Mouse (Mus musculus) lung, embryonic 16.5 days (tissue): ENCODE data around the gene 2010300C02Rik. TPM values are rescaled to one million over a fixed set of nuclear protein-coding genes. Genes with fewer than 3 reads are reported as not detected.

Experiments used
- ATAC-seq: fragments of 200-750 bp; cut with Nextera tagmentation; 2 replicates; pipeline ENCODE4 v1.8.0; 2017; ENCODE audit warnings: low read depth, mild to moderate bottlenecking, moderate library complexity
- H3K27ac ChIP-seq: fragments of 300-500 bp; sonication (generic); 2 replicates; pipeline ENCODE4 v1.5.1; 2014; ENCODE audit warnings: mild to moderate bottlenecking, control low read depth, low read length
- H3K27me3 ChIP-seq: fragments of 300-500 bp; sonication (generic); 2 replicates; pipeline ENCODE4 v1.6.1; 2014; ENCODE audit warnings: low read depth, low read length, mixed read lengths; ENCODE audit not compliant: control insufficient read depth, insufficient read depth
- H3K36me3 ChIP-seq: fragments of 300-500 bp; sonication (generic); 2 replicates; pipeline ENCODE4 v1.6.1; 2014; ENCODE audit warnings: low read length; ENCODE audit not compliant: control insufficient read depth, insufficient read depth
- H3K4me1 ChIP-seq: fragments of 300-500 bp; sonication (generic); replicated peaks from 2 replicates; pipeline ENCODE4 v1.6.1; 2014; ENCODE audit warnings: low read length, mixed read lengths; ENCODE audit not compliant: control insufficient read depth, insufficient read depth
- H3K4me2 ChIP-seq: fragments of 300-500 bp; sonication (generic); 2 replicates; pipeline ENCODE4 v1.6.1; 2014; ENCODE audit warnings: low read depth, low read length, control low read depth
- H3K4me3 ChIP-seq: fragments of 300-500 bp; sonication (generic); 2 replicates; pipeline ENCODE4 v1.5.1; 2014; ENCODE audit warnings: mild to moderate bottlenecking, low read length, control low read depth
- H3K9ac ChIP-seq: fragments of 300-500 bp; sonication (generic); 2 replicates; pipeline ENCODE4 v1.6.1; 2014; ENCODE audit warnings: low read length, control low read depth
- H3K9me3 ChIP-seq: fragments of 300-500 bp; sonication (generic); 2 replicates; pipeline ENCODE4 v1.6.1; 2016; ENCODE audit warnings: low read length; ENCODE audit not compliant: control insufficient read depth
- WGBS: fragments of 180-500 bp; shearing (Covaris S2); extraction: QIAGEN DNeasy Blood & Tissue Kit; methylation state at CpG from one replicate; pipeline ENCODE4 v1.1.7; 2014; 5-methylcytosine and 5-hydroxymethylcytosine counted together
- polyA plus RNA-seq: library from polyadenylated mRNA; unstranded; fragments of >200 nt; fragmentation: Nextera tagmentation; extraction: Ambion mirVana; gene quantifications from 2 replicates; pipeline ENCODE4 v1.2.1, GENCODE M21; 2015

2010300C02Rik gene
- polyA plus RNA-seq, 1 experiment from 2014 or later: 13.0 TPM

DNA sequence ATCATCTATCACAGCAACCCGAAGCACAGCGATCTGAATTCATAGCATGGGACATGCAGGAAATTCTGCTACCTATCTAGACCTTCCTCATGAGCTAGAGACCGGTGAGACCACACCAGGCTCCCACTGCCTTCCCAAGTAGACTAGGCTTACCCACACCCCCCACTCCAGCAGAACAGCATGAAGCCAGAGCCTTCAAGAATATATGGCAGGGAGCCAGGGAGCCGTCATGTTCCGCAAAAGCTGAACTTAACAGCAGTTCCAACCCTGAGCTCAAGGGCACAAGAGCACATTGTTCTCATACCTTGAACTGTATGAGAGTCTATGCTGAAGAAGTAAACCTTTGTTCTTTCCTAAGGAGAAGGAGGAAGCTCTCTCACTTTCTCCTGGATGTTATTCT is 32.4 kb downstream of the 2010300C02Rik start:
- Histone ChIP-seq H3K9me3 (no peaks in the 10 kb centered on the region), H3K27ac (peak overlapping the region; percentile 94), H3K27me3 (no peaks in the 10 kb centered on the region), H3K36me3 (no peaks in the 10 kb centered on the region), H3K9ac (peak overlapping the region; percentile 31; the same call in 1 of the 2 replicates), H3K4me1 (peaks cover 17% of the 10 kb centered on the region), H3K4me2 (peak overlapping the region; percentile 46), H3K4me3 (peak overlapping the region; percentile 8)
- 41% methylated on average over 5 of the region's 5 CpGs for WGBS
- ATAC-seq: peak; percentile 87

GRCm38 (mm10) chr1:37686953-37687441 is 32.9 kb downstream of the 2010300C02Rik start:
- Histone ChIP-seq H3K4me3 (peak overlapping the region; percentile 8), H3K4me2 (peak overlapping the region; percentile 46), H3K27me3 (no peaks in the 10 kb centered on the region), H3K9me3 (no peaks in the 10 kb centered on the region), H3K36me3 (no peaks in the 10 kb centered on the region), H3K4me1 (peaks cover 17% of the 10 kb centered on the region), H3K27ac (peak overlapping the region; percentile 93), H3K9ac (peak overlapping the region; percentile 31; the same call in 1 of the 2 replicates)
- peak; percentile 63 for ATAC-seq
- 44% methylated on average over 15 of the region's 15 CpGs for WGBS

GRCm38 (mm10) chr1:37678327-37679123 is 41.4 kb downstream of the 2010300C02Rik start:
- no peaks in the 10 kb centered on the region for H3K27me3 ChIP-seq
- H3K27ac ChIP-seq: no peak overlapping the region
- WGBS: 54% methylated on average over 9 of the region's 9 CpGs
- ATAC-seq: peak; percentile 15; the same call in 1 of the 2 replicates
- no peak overlapping the region for H3K4me3 ChIP-seq
- H3K36me3 ChIP-seq: no peaks in the 10 kb centered on the region
- H3K9me3 ChIP-seq: no peaks in the 10 kb centered on the region
- H3K4me2 ChIP-seq: no peak overlapping the region
- H3K4me1 ChIP-seq: no peaks in the 10 kb centered on the region
- no peak overlapping the region for H3K9ac ChIP-seq

- Histone ChIP-seq H3K4me3 (no peak overlapping the region), H3K9me3 (no peaks in the 10 kb centered on the region), H3K27ac (no peak overlapping the region), H3K4me1 (no peaks in the 10 kb centered on the region), H3K36me3 (no peaks in the 10 kb centered on the region), H3K4me2 (no peak overlapping the region), H3K27me3 (no peaks in the 10 kb centered on the region), H3K9ac (no peak overlapping the region)
- no peak for ATAC-seq
- 63% methylated on average over 7 of the region's 7 CpGs for WGBS
Measured at GRCm38 (mm10) chr1:37676967-37677512, 42.8 kb downstream of the 2010300C02Rik start.

- no peak overlapping the region for H3K27ac ChIP-seq
- WGBS: 57% methylated on average over 6 of the region's 6 CpGs
- H3K4me2 ChIP-seq: no peak overlapping the region
- H3K4me3 ChIP-seq: no peak overlapping the region
- H3K9ac ChIP-seq: no peak overlapping the region
- no peaks in the 10 kb centered on the region for H3K27me3 ChIP-seq
- ATAC-seq: no peak
- H3K9me3 ChIP-seq: no peaks in the 10 kb centered on the region
- H3K36me3 ChIP-seq: no peaks in the 10 kb centered on the region
- no peaks in the 10 kb centered on the region for H3K4me1 ChIP-seq
Measured at GRCm38 (mm10) chr1:37675444-37675843, 44.4 kb downstream of the 2010300C02Rik start.

GRCm38 (mm10) chr1:37674266-37674665 is 45.6 kb downstream of the 2010300C02Rik start:
- no peak overlapping the region for H3K4me2 ChIP-seq
- no peak overlapping the region for H3K9ac ChIP-seq
- peak; percentile 82 for ATAC-seq
- no peaks in the 10 kb centered on the region for H3K27me3 ChIP-seq
- H3K9me3 ChIP-seq: no peaks in the 10 kb centered on the region
- no peak overlapping the region for H3K4me3 ChIP-seq
- 55% methylated on average over 8 of the region's 8 CpGs for WGBS
- no peaks in the 10 kb centered on the region for H3K36me3 ChIP-seq
- no peak overlapping the region for H3K27ac ChIP-seq
- H3K4me1 ChIP-seq: no peaks in the 10 kb centered on the region

GRCm38 (mm10) chr1:37671316-37671715 is 48.6 kb downstream of the 2010300C02Rik start:
- no peak for ATAC-seq
- H3K27me3 ChIP-seq: no peaks in the 10 kb centered on the region
- no peak overlapping the region for H3K27ac ChIP-seq
- H3K4me3 ChIP-seq: no peak overlapping the region
- 46% methylated on average over 4 of the region's 4 CpGs for WGBS
- no peak overlapping the region for H3K9ac ChIP-seq
- H3K9me3 ChIP-seq: no peaks in the 10 kb centered on the region
- no peaks in the 10 kb centered on the region for H3K36me3 ChIP-seq
- peaks cover 16% of the 10 kb centered on the region for H3K4me1 ChIP-seq
- H3K4me2 ChIP-seq: no peak overlapping the region

- Histone ChIP-seq H3K4me3 (no peak overlapping the region), H3K9ac (no peak overlapping the region), H3K36me3 (no peaks in the 10 kb centered on the region), H3K27me3 (no peaks in the 10 kb centered on the region), H3K4me2 (peak overlapping the region; percentile 57), H3K4me1 (peaks cover 22% of the 10 kb centered on the region), H3K9me3 (no peaks in the 10 kb centered on the region), H3K27ac (peak overlapping the region; percentile 78)
- ATAC-seq: peak; percentile 53; the same call in 1 of the 2 replicates
- 39% methylated on average over 6 of the region's 6 CpGs for WGBS
Measured at GRCm38 (mm10) chr1:37667386-37667785, 52.5 kb downstream of the 2010300C02Rik start.

DNA sequence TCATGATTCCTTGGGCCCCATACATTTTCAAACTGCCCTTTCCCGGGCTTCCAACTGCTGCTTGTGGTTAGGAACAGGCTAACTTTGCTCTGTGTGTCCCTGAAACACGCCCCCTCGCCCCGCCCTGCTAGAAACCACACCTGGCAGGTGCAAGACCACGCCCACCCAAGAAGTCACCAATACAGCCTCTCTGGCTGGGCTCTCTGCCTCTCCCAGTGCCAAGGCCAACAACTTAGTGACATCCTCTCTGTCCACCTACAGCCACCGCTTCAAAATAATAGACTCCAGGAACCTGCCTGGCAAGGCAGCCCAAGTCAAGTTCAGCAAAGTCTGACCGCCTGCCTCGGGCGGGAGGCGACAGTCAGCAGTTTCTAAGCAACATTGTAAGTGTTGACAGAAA is 53.3 kb downstream of the 2010300C02Rik start:
- peak; percentile 82 for ATAC-seq
- 21% methylated on average over 10 of the region's 10 CpGs for WGBS
- H3K36me3 ChIP-seq: no peaks in the 10 kb centered on the region
- no peaks in the 10 kb centered on the region for H3K9me3 ChIP-seq
- H3K27ac ChIP-seq: peak overlapping the region; percentile 78
- peaks cover 22% of the 10 kb centered on the region for H3K4me1 ChIP-seq
- peak overlapping the region; percentile 57 for H3K4me2 ChIP-seq
- peak overlapping the region; percentile 39 for H3K4me3 ChIP-seq
- peak overlapping the region; percentile 16; the same call in 1 of the 2 replicates for H3K9ac ChIP-seq
- H3K27me3 ChIP-seq: no peaks in the 10 kb centered on the region
